Mouse (Mus musculus) erythroblast, embryonic 14.5 days (primary cell): Measurements from ENCODE around the gene Slf2.

Source experiments
- GATA1 ChIP-seq: IDR thresholded peaks from 2 replicates; pipeline ENCODE4 v1.6.1; 2012; ENCODE audit warnings: low read length, inconsistent platforms, mixed read lengths
- TAL1 ChIP-seq: IDR thresholded peaks from 3 replicates; pipeline ENCODE4 v1.6.1; 2012; ENCODE audit warnings: low read length, inconsistent platforms, mixed read lengths

GRCm38 (mm10) chr19:45005957-45006712, 75.2 kb downstream of the Slf2 start, which contains the start of gene Mrpl43:
- no peak for TF ChIP-seq GATA1
- TF ChIP-seq TAL1: no peak
